Mouse (Mus musculus) megakaryocyte, embryonic 14.5 days (primary cell): ENCODE measurements around the gene Lrrc46.

Experiments
- FLI1 ChIP-seq: IDR thresholded peaks from 2 replicates; pipeline ENCODE4 v1.6.1; 2012; ENCODE audit warnings: low read length, inconsistent platforms, mixed read lengths
- GATA1 ChIP-seq: IDR thresholded peaks from 3 replicates; pipeline ENCODE4 v1.6.1; 2012; ENCODE audit warnings: mixed read lengths, low read length, inconsistent platforms, borderline replicate concordance

DNA sequence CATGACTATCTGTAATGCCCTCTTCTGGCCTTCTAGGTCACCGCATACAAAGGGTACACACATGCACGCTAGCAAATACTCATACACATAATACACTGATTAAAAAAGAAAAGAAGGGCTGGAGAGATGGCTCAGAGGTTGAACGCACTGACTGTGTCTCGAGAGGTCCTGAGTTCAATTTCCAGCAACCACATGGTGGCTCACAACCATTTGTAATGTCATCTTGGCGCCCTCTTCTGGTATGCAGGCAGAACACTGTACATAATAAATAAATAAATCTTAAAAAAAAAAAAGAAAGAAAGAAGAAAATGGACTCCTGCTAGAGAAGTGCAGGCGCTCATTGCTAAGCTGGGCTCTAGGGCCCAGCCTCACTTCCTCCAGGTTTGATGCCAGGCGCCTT, 4.7 kb upstream of the Lrrc46 start:
- TF ChIP-seq GATA1 (no peak), FLI1 (no peak)
